Mouse (Mus musculus) left cerebral cortex, adult 2 months (tissue): ENCODE results near the gene Fam210b. TPM values are rescaled to one million over a fixed set of nuclear protein-coding genes. Genes with fewer than 3 reads are reported as not detected.
A peak's percentile ranks its signal among the peaks of the same experiment; 100 is the strongest.
"Not testable (repeated sequence)": the region's sequence is repeated elsewhere in the genome, so short reads cannot be mapped to it uniquely, and the experiment has no call there.

Experiments used
- DNase-seq, 2 experiments: peaks; one replicate each; pipeline ENCODE4 v3.0.0; 2021 to 2022; ENCODE audit warnings: low spot score in 2 of 2, mixed read lengths in 1 of 2; ENCODE audit errors: extremely low spot score in 1 of 2
- H3K27ac ChIP-seq: fragments of 200-600 bp; 2 replicates; pipeline ENCODE4 v1.8.1; 2022
- H3K4me3 ChIP-seq: fragments of 200-600 bp; 2 replicates; pipeline ENCODE4 v1.8.1; 2022
- CTCF ChIP-seq: fragments of 200-600 bp; IDR thresholded peaks from 2 replicates; pipeline ENCODE4 v1.8.1; 2022; ENCODE audit warnings: antibody characterized with exemption, mild to moderate bottlenecking, moderate library complexity
- intact Hi-C: fragments of 180-260 bp; cut with DNase I; formaldehyde crosslinking; loops from one replicate; pipeline ENCODE4 v1.15.1; 2025
- long read RNA-seq, 2 experiments: library from polyadenylated mRNA; stranded (forward); transcript quantifications; one replicate each; pipeline ENCODE4 v2.0.0; 2021; ENCODE audit warnings: borderline mapping rate in 2 of 2
- total RNA-seq, 2 experiments: library from RNA; stranded (reverse); gene quantifications; 2 replicates each; pipeline ENCODE4 v1.2.3; 2021

Fam210b gene
- total RNA-seq: 10 to 100 TPM; 10.9 to 12.6 TPM
- long read RNA-seq, experiment 1, transcript Fam210b-201 (3 exons, 3,617 nt): major isoform, 12 of 15 reads
- long read RNA-seq, experiment 1, partial matches to known transcripts: 0 of 15 reads
- long read RNA-seq, experiment 1, other reads (novel, unspliced or antisense): 3 of 15 reads
- long read RNA-seq, experiment 2, transcript Fam210b-201 (3 exons, 3,617 nt): major isoform, 14 of 19 reads
- long read RNA-seq, experiment 2, partial matches to known transcripts: 3 of 19 reads
- long read RNA-seq, experiment 2, other reads (novel, unspliced or antisense): 2 of 19 reads

DNA sequence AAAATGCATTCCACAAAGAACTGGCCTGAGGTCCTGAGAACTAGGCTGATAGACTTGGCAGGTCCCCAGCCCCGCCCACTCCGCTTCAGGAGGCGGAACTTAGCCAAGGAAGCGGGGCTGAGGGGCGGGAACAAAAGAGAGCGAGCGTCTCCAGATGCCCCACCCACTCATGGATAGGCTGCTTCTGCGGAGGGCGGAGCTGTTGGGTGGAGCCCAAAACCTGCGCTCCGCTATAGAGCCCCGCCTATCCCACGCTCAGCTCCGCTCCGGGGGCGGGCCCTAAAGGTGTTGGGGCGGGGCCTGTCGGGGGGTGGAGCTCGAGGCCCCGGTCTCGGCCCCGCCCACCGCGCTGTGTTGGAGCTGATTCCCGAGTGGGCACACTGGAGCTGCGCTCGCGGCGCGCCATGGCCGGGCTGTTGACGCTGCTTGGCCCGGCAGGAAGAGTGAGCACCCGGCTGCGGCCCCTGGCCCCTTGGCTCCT is at the start of gene Fam210b:
TSS of gene Fam210b (plus strand) at position 308 of the 481 bp plus-strand sequence.
- DNase-seq: peak; percentile 91 to 94
- H3K4me3 ChIP-seq: peak within 1 kb of the TSS; percentile 60
- peak within 1 kb of the TSS; percentile 28 for H3K27ac ChIP-seq
- intact Hi-C loops: loop anchor here (2.0 to 10.0 kb wide), 2 partner anchors 26 to 1830 kb away; partner anchors contain the start of genes Aurka and Cstf1
- TF ChIP-seq CTCF: no peak

DNA sequence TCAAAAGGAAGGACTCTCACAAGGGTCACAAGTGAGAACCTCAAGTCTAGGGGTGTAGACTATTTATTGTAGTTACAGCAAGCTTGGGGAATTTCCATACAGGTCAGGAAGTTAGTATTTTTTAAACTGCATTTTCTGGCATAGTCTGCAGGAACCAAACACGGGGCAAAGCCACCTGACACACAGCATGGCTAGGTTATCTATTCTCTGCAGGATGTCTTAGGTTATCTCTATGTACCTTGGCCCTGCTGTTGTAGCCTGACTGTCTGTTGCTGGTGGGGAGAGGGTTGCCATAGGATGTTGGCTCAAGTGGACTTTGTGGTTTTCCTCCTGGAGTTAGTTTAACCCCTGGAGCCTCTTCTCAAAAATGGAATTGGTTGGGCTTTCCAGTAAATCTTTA is 47.3 kb upstream of the Fam210b start:
- intact Hi-C loops: no loop called here
- no peak for DNase-seq
- TF ChIP-seq CTCF: no peak
- no peak overlapping the region for H3K4me3 ChIP-seq
- no peak overlapping the region for H3K27ac ChIP-seq

DNA sequence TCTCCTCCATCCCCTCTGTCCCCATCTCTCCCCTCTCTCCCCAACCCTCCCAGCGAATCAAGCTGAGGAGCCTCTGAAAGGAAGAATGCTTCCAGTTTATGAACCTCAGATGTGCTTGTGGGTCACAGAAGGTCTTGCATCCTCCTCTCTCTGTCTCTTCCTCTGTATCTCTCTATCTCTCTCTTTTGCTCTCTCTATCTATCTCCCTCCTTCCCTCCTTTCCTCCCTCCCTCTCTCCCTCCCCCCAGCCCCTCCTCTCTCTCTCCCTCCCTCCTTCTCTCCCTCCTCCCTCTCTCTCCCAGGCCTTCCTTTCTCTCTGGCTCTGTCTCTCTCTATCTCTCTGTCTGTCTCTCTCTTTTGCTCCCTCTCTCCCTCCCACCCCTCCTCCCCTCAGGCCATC is 46.8 kb upstream of the Fam210b start:
- no peak for DNase-seq
- no peak for TF ChIP-seq CTCF
- no peak overlapping the region for H3K27ac ChIP-seq
- intact Hi-C loops: no loop called here
- no peak overlapping the region for H3K4me3 ChIP-seq

DNA sequence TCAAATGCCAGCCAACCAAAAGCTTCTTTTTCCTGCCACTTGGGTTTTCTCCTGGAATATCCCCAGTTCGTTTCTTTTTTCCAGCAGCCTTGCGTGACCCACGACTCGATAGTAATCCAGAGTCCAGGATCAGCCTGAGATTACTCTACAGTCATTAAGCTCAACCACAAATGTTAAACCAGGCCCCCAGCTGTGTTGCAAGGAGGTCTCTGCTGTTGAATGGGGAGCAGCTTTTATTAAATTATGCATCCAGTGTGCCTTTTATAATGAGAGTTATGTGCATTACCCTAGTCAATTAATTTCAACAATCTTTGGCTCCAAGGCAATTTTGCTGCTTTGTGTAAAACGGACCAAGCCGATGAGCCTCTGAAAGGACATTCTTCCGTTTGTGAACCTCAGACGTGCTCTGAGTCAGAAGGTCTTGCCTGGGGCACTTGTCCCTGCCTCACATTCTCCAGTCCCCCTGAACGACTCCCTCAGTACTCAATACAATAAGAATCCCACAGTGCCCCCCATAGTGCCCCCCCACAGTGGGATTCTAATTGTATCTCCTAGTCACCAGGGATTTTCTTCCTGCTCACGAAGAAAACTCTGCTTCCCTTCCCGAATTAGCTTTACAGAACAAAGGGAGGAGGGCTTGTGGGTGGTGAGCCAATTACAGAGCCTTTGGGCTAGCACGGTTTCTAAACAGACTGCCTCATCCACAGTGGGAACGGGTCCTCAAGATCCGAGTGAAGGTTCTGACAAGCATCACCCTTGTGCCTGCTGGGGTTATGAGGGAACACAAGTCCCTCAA is 46.0 kb upstream of the Fam210b start:
- no peak for DNase-seq
- H3K4me3 ChIP-seq: no peak overlapping the region
- intact Hi-C loops: no loop called here
- H3K27ac ChIP-seq: no peak overlapping the region
- no peak for TF ChIP-seq CTCF

DNA sequence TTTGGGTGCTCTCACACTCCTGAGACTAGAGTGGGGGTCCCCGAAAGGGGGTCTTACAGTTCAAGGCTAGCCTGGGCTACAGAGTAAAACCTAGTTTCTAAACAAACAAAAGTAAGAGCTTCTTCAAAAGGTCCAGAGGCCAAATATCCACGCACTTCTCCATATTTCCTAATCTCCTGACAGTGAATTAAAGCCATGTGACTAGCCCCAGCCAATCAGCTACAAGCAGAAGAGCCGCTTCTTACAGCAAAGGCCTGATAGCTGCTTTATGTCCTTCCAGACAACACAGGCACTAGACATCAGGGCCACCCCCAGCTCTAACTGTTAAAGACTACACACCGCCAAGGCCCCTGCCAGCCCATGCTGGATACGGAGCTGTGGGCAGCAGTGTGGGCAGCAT is 43.0 kb upstream of the Fam210b start:
- no peak overlapping the region for H3K4me3 ChIP-seq
- no peak overlapping the region for H3K27ac ChIP-seq
- no peak for TF ChIP-seq CTCF
- no peak for DNase-seq
- intact Hi-C loops: no loop called here

DNA sequence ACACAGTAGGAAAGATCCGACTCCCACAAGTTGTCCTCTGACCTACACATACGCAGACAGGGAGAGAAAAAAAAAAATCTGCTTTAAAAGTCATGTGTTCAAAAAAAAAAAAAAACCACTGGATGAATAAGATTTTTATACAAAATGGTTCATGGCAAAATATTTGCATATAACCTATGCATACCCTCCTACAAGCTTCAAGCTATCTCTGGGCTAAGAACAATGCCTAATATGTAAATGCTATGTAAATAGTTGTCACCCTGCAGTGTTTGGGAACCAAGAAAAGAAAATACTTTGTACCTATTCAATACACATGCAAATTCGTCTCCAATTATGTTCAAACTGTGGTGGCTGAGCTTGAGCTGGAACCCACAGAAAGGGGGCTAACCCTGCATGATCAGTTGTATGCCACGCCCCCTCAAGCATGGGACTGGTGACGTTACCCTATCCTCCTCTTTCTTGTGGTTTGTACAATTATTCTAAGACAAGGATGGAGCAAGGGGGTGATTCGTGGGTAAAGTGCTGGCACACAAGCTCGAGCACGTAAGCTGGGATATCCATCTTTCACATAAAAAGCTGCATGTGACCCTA is 41.2 kb upstream of the Fam210b start:
- no peak overlapping the region for H3K27ac ChIP-seq
- intact Hi-C loops: no loop called here
- no peak for TF ChIP-seq CTCF
- no peak overlapping the region for H3K4me3 ChIP-seq
- DNase-seq: no peak

DNA sequence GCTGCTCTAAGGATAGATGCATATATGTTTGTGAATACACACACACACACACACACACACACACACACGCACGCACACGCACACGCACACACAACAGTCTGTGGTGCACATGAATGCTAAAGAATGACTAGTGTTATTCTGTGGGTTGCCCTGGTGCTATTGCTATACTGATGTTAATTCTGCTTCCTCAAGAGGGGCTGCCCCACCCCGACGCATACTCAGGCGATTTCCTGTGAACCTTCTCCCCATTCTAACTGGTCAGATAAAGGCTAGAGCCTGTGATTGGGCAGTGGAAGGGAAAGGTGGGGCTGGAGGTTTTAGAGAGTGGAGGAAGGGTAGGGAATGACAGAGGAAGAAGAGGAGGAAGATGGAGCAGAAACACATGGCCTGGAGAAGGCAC is 39.8 kb upstream of the Fam210b start:
- DNase-seq, H3K27ac ChIP-seq, H3K4me3 ChIP-seq, intact Hi-C loops: not testable (repeated sequence)

DNA sequence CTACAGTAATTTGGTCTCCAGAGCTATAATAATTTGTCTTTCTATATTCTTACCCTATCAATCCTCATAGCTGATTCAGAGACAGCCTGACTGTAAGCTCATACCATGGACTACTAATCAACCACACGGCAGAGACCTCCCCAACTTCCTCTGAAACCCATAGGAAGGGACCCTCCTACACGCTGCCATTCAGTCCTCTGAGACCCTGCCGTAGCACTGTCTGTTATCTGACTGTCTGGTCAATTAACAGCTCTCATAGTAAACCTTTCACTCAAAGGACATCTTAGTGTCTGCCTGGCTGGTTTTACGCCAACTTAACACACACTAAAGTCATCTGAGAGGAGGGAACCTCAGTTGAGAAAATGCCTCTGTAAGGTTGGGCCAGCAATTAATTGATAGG is 38.8 kb upstream of the Fam210b start:
- intact Hi-C loops: no loop called here
- DNase-seq: no peak
- H3K4me3 ChIP-seq: no peak overlapping the region

DNA sequence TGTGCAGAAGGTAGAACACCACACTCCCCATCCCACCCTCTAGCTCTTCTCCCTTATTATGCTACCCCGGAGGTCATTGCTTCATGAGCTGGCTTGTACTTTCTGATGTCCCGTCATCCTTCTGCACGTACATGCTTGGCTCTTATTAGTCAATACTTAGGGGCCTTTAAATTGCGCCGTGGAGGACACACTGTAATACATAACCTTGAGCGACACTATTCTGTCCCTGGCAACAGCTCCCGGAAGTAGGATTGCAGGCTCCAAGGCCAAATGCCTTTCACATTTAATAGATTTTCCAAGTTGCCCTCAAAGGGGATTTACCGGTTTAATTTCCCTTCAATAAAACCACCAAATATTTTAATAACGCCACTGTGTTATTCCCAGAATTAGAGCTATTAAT is 33.6 kb upstream of the Fam210b start:
- no peak for TF ChIP-seq CTCF
- Histone ChIP-seq H3K4me3 (no peak overlapping the region), H3K27ac (no peak overlapping the region)
- intact Hi-C loops: no loop called here
- no peak for DNase-seq

More for the DNA sequence above, 38.8 kb upstream of the Fam210b start:
- H3K27ac ChIP-seq: no peak overlapping the region
- no peak for TF ChIP-seq CTCF

DNA sequence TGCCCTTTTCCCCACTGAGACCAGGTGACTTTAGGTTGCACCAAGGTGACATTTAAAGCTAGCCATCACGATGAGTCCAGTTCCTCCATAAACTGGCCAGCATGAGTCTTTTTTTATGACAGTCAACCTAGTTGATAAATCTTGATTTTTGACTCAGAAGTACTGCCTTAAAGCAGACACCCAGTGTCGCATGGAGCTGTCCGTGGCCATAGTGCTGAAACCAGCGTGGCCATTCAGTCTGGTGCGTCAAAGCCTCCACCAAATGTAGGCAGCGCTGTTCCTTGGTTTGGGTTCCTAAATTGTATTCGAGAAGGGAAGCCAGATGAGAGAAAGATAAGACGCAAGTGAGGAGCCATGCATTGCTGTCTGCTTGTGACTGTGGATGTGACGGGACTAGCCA is 24.5 kb upstream of the Fam210b start:
- no peak for DNase-seq
- no peak for TF ChIP-seq CTCF
- intact Hi-C loops: loop anchor here (10.0 kb wide), 1 partner anchor 1406 kb away; no protein-coding TSS in a partner anchor
- Histone ChIP-seq H3K4me3 (no peak overlapping the region), H3K27ac (no peak overlapping the region)

DNA sequence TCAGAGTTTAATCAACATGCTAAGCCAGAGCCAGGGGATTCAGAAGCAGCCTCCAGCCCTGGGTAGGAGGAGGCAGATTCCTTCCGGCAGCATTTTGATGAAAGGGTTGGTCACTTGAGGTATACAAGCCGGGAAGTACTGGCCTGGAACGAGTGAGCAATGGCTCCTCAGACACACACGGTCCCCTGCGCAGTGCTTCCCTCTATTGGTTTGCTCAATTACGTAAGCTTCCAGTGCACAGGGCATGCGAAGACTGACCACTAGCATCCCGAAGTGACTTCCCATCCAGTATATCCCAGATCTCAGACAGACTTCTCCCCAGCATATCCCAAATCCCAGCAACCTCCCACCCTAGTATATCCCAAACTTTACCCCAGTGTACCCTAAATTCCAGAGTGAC is 17.1 kb upstream of the Fam210b start:
- Histone ChIP-seq H3K27ac (no peak overlapping the region), H3K4me3 (no peak overlapping the region)
- no peak for DNase-seq
- intact Hi-C loops: loop anchor here (10.0 kb wide), 1 partner anchor 1413 kb away; no protein-coding TSS in a partner anchor
- TF ChIP-seq CTCF: no peak

DNA sequence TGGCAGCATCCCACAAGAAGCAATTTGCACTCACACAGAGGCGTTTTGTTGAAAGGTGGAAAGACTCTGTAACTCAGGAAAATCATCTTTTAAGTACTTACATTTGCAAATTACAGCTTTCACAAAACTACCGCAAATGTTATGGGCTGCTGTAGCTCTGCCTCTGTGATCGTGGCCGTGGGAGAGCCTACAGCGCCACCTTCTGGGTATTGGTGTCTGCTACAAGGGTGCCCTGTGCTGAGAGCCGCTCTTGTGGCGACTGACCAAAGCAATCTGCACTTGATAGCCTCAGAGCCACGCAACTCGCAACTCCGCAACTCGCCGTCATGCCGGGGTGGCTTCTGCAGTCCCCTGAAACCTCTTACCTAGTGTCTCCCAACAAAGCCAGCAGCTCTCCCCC is 16.2 kb upstream of the Fam210b start:
- intact Hi-C loops: loop anchor here (1.0 to 10.0 kb wide), 3 partner anchors 81 to 1414 kb away; partner anchors contain the start of gene Mc3r
- no peak overlapping the region for H3K27ac ChIP-seq
- H3K4me3 ChIP-seq: no peak overlapping the region
- peak; percentile 91 for TF ChIP-seq CTCF
- peak; percentile 80 to 85 for DNase-seq
